Mouse (Mus musculus) liver, embryonic 16.5 days (tissue): ENCODE data around the gene Wnt11. TPM values are rescaled to one million over a fixed set of nuclear protein-coding genes. Genes with fewer than 3 reads are reported as not detected.

Source experiments
- ATAC-seq: fragments of 200-750 bp; cut with Nextera tagmentation; 2 replicates; pipeline ENCODE4 v1.8.0; 2017; ENCODE audit warnings: low read depth, mild to moderate bottlenecking, moderate number of reproducible peaks, moderate library complexity
- H3K27ac ChIP-seq: fragments of 300-500 bp; sonication (generic); 2 replicates; pipeline ENCODE4 v1.5.1; 2014; ENCODE audit warnings: mild to moderate bottlenecking, low read length
- H3K27me3 ChIP-seq: fragments of 300-500 bp; sonication (generic); 2 replicates; pipeline ENCODE4 v1.6.1; 2014; ENCODE audit warnings: low read depth, low read length, mixed read lengths; ENCODE audit not compliant: control insufficient read depth, insufficient read depth
- H3K36me3 ChIP-seq: fragments of 300-500 bp; sonication (generic); 2 replicates; pipeline ENCODE4 v1.6.1; 2014; ENCODE audit warnings: mild to moderate bottlenecking; ENCODE audit not compliant: control insufficient read depth, insufficient read depth
- H3K4me1 ChIP-seq: fragments of 300-500 bp; sonication (generic); 2 replicates; pipeline ENCODE4 v1.6.1; 2014; ENCODE audit warnings: low read depth, low read length, mixed read lengths; ENCODE audit not compliant: control insufficient read depth
- H3K4me2 ChIP-seq: fragments of 300-500 bp; sonication (generic); 2 replicates; pipeline ENCODE4 v1.6.1; 2014; ENCODE audit warnings: low read depth, low read length, mixed read lengths
- H3K4me3 ChIP-seq: fragments of 300-500 bp; sonication (generic); 2 replicates; pipeline ENCODE4 v1.5.1; 2014; ENCODE audit warnings: low read depth, mild to moderate bottlenecking, low read length
- H3K9ac ChIP-seq: fragments of 300-500 bp; sonication (generic); 2 replicates; pipeline ENCODE4 v1.6.1; 2014; ENCODE audit warnings: low read depth, low read length
- H3K9me3 ChIP-seq: fragments of 300-500 bp; sonication (generic); replicated peaks from 2 replicates; pipeline ENCODE4 v1.6.1; 2016; ENCODE audit warnings: low read length; ENCODE audit not compliant: control insufficient read depth
- WGBS: fragments of 180-500 bp; shearing (Covaris S2); extraction: QIAGEN DNeasy Blood & Tissue Kit; methylation state at CpG from one replicate; pipeline ENCODE4 v1.1.7; 2014; ENCODE audit not compliant: insufficient replicate concordance; 5-methylcytosine and 5-hydroxymethylcytosine counted together
- polyA plus RNA-seq: library from polyadenylated mRNA; unstranded; fragments of >200 nt; fragmentation: Nextera tagmentation; extraction: Ambion mirVana; gene quantifications from 2 replicates; pipeline ENCODE4 v1.2.1, GENCODE M21; 2015

The Wnt11 gene
- polyA plus RNA-seq, 1 experiment from 2014 or later, result 0.25 TPM

- 3% methylated on average over 17 of the region's 17 CpGs for WGBS
- Histone ChIP-seq H3K9ac (no peak overlapping the region), H3K4me2 (peak overlapping the region; percentile 54; the same call in 1 of the 2 replicates), H3K27me3 (peaks cover 88% of the 10 kb centered on the region), H3K27ac (no peak overlapping the region), H3K4me3 (no peak overlapping the region), H3K36me3 (no peaks in the 10 kb centered on the region), H3K9me3 (no peaks in the 10 kb centered on the region), H3K4me1 (no peaks in the 10 kb centered on the region; the same call in 1 of the 2 replicates)
- ATAC-seq, result 0 out of 2 replicates have a peak, but pooled peaks have one; percentile 41
These were observed 3.0 kb downstream of the Wnt11 start for GRCm38 (mm10) chr7:98837901-98838300.

DNA sequence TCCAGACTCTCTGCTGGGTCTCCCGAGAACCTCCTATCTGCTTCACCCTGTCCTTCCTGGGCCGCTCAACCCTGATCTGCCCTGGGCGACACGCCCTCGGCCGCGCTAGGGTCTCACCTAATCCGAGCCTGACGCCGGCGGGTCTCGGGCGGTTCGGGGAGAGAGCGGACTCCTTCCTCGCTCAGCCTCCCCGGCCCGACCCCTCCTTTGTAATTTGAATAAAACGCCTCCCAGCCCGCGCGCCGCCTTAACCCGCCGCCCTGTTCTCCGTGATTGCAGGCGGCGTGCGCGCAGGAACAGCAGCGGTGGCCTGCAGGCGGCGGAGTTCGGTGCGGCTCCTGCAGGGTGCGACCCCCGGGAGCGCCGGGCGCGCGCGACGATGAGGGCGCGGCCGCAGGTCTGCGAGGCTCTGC, 3.8 kb downstream of the Wnt11 start:
- Histone ChIP-seq H3K27me3 (peaks cover 81% of the 10 kb centered on the region), H3K9ac (peak overlapping the region; percentile 5; the same call in 1 of the 2 replicates), H3K4me1 (no peaks in the 10 kb centered on the region; the same call in 1 of the 2 replicates), H3K27ac (no peak overlapping the region), H3K9me3 (no peaks in the 10 kb centered on the region), H3K36me3 (no peaks in the 10 kb centered on the region), H3K4me3 (peak overlapping the region; percentile 46), H3K4me2 (peak overlapping the region; percentile 54)
- under 1% methylated on average over 48 of the region's 48 CpGs for WGBS
- no peak for ATAC-seq

DNA sequence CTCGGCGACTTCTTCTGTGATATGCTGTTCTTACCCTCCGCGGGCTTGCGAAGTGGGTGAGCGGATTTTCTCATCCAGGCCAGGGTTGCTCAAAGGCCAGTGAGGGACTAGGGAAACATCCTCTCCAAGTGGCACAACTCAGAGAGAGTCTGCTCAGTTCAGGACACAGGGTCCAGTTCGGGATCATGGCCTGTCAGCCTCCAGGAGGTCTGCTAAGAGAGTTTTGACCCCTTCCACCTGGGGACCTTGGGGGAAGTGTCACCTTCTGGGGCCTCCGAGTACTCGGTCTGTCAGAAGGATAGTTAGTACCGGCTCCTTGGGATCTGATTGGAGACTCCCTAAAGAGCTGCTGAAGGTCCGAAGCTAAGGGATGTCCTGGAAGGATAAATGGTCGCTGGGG, 4.4 kb downstream of the Wnt11 start:
- Histone ChIP-seq H3K27ac (no peak overlapping the region), H3K9me3 (no peaks in the 10 kb centered on the region), H3K36me3 (no peaks in the 10 kb centered on the region), H3K4me1 (no peaks in the 10 kb centered on the region; the same call in 1 of the 2 replicates), H3K4me2 (peak overlapping the region; percentile 54), H3K27me3 (peaks cover 76% of the 10 kb centered on the region), H3K9ac (no peak overlapping the region), H3K4me3 (peak overlapping the region; percentile 46)
- WGBS, result 4% methylated on average over 12 of the region's 12 CpGs
- no peak for ATAC-seq

DNA sequence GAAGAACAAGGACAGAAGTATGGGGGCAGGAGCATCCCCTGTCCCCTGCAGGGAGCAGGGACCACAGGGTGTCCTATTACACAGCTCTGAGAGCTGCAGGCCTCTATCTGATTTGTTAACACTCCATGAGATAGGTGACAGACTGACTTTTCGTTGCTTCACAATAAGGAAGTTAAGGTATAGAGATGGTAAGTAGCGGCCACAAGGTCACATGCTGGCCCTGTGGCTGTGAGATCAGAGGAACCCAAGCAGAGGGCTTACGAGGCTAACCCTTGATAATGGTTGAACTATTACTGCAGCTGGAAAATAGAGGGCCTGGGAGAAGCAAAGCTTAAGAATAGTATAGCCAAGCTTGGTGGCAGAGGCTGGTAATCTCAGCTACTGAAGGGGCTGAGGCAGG, 5.9 kb downstream of the Wnt11 start:
- WGBS, result 31% methylated on average over 3 of the region's 3 CpGs
- Histone ChIP-seq H3K4me1 (no peaks in the 10 kb centered on the region; the same call in 1 of the 2 replicates), H3K27ac (no peak overlapping the region), H3K4me3 (no peak overlapping the region), H3K4me2 (no peak overlapping the region), H3K36me3 (no peaks in the 10 kb centered on the region), H3K9me3 (no peaks in the 10 kb centered on the region), H3K27me3 (peaks cover 61% of the 10 kb centered on the region), H3K9ac (no peak overlapping the region)
- no peak for ATAC-seq

GRCm38 (mm10) chr7:98841802-98842201, 6.9 kb downstream of the Wnt11 start:
- H3K27ac ChIP-seq, result no peak overlapping the region
- no peak overlapping the region for H3K4me3 ChIP-seq
- H3K9me3 ChIP-seq, result no peaks in the 10 kb centered on the region
- peaks cover 51% of the 10 kb centered on the region for H3K27me3 ChIP-seq
- H3K36me3 ChIP-seq, result no peaks in the 10 kb centered on the region
- no peak overlapping the region for H3K9ac ChIP-seq
- ATAC-seq, result no peak
- 37% methylated on average over 3 of the region's 3 CpGs for whole genome bisulfite sequencing
- H3K4me2 ChIP-seq, result no peak overlapping the region
- no peaks in the 10 kb centered on the region; the same call in 1 of the 2 replicates for H3K4me1 ChIP-seq

- Histone ChIP-seq H3K9me3 (no peaks in the 10 kb centered on the region), H3K4me1 (no peaks in the 10 kb centered on the region; the same call in 1 of the 2 replicates), H3K27me3 (peaks cover 39% of the 10 kb centered on the region), H3K36me3 (no peaks in the 10 kb centered on the region), H3K4me3 (no peak overlapping the region), H3K27ac (no peak overlapping the region), H3K9ac (no peak overlapping the region), H3K4me2 (no peak overlapping the region)
- WGBS, result 74% methylated on average over 3 of the region's 3 CpGs
- ATAC-seq, result no peak
These were observed 8.1 kb downstream of the Wnt11 start for GRCm38 (mm10) chr7:98842997-98843396.

GRCm38 (mm10) chr7:98843649-98844048, 8.7 kb downstream of the Wnt11 start:
- H3K27me3 ChIP-seq, result peaks cover 33% of the 10 kb centered on the region
- no peak overlapping the region for H3K4me2 ChIP-seq
- no peak for ATAC-seq
- no peak overlapping the region for H3K9ac ChIP-seq
- H3K36me3 ChIP-seq, result no peaks in the 10 kb centered on the region
- H3K27ac ChIP-seq, result no peak overlapping the region
- no peak overlapping the region for H3K4me3 ChIP-seq
- peaks cover 1% of the 10 kb centered on the region; the same call in 1 of the 2 replicates for H3K4me1 ChIP-seq
- no peaks in the 10 kb centered on the region for H3K9me3 ChIP-seq
- 49% methylated on average over 7 of the region's 7 CpGs for WGBS

DNA sequence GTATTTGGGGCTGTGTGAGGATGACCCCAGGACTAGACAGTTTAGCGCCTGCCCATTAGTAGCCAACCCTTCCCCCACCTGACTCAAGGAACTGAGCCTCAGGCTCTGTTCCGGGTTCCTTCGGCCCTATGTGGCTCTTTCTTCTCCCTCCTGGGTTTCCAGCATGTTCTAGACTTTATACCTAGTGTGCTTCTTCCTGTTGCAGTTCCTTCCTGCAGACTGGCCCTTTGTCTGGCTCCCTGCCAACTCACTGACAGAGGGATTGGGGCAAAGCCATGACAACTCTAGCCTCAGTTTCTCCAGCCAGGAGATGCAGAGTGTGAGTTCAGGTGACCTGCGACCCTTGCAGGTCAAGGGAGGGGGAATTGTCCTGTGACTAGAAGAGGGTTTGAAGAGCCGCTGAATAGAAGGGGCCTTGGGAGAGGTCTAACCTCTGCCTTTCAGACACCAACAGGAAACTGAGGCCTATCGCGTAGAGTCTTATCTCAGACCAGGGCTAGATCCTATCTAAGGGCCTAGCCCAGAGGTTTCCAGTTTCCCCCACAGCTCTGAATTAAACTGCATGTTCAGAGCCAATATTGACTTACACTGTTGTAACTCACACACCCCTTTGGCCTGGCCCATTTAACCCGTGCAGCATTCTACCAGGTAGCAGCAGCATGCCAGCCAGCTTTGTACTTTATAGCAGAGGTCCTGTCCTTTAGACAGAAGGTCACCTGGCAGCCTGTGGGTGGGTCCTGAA, 14.2 kb downstream of the Wnt11 start:
- ATAC-seq, result peak; percentile 75
- 38% methylated on average over 8 of the region's 8 CpGs for WGBS

DNA sequence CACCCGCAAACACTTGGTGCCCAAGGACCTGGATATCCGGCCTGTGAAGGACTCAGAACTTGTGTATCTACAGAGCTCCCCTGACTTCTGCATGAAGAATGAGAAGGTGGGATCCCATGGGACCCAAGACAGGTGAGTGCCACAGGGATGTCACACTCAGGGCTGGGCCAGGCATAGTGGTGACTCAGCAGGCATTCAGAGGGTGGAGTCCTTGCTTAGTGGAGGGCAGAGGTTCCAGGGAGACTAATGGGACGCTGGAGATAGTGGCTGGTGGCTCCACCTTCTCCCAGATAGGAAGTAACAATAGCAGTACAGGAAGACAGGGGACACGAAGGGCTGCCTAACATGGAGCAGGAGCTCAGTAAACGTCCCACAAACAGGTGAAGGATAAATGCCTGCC, 15.5 kb downstream of the Wnt11 start:
- H3K36me3 ChIP-seq, result no peaks in the 10 kb centered on the region
- no peak overlapping the region for H3K9ac ChIP-seq
- H3K4me1 ChIP-seq, result peaks cover 6% of the 10 kb centered on the region
- H3K4me3 ChIP-seq, result no peak overlapping the region
- no peaks in the 10 kb centered on the region for H3K9me3 ChIP-seq
- H3K27me3 ChIP-seq, result no peaks in the 10 kb centered on the region
- no peak for ATAC-seq
- WGBS, result 57% methylated on average over 5 of the region's 5 CpGs
- no peak overlapping the region for H3K27ac ChIP-seq
- H3K4me2 ChIP-seq, result no peak overlapping the region

More for the DNA sequence above, 14.2 kb downstream of the Wnt11 start:
- no peak overlapping the region for H3K4me2 ChIP-seq
- peaks cover 6% of the 10 kb centered on the region for H3K4me1 ChIP-seq
- H3K9me3 ChIP-seq, result no peaks in the 10 kb centered on the region
- H3K36me3 ChIP-seq, result no peaks in the 10 kb centered on the region
- no peak overlapping the region for H3K9ac ChIP-seq
- H3K4me3 ChIP-seq, result no peak overlapping the region
- no peaks in the 10 kb centered on the region for H3K27me3 ChIP-seq
- H3K27ac ChIP-seq, result no peak overlapping the region
